Mouse (Mus musculus) NIH3T3 (cell line): Measurements from ENCODE around the gene Tmed2.
A peak's percentile ranks its signal among the peaks of the same experiment; 100 is the strongest.
"Not testable (repeated sequence)": the region's sequence is repeated elsewhere in the genome, so short reads cannot be mapped to it uniquely, and the experiment has no call there.

Experiments used
- DNase-seq: peaks from one replicate; pipeline ENCODE4 v3.0.0-alpha.2; 2012; ENCODE audit warnings: low read depth

Tmed2 gene

DNA sequence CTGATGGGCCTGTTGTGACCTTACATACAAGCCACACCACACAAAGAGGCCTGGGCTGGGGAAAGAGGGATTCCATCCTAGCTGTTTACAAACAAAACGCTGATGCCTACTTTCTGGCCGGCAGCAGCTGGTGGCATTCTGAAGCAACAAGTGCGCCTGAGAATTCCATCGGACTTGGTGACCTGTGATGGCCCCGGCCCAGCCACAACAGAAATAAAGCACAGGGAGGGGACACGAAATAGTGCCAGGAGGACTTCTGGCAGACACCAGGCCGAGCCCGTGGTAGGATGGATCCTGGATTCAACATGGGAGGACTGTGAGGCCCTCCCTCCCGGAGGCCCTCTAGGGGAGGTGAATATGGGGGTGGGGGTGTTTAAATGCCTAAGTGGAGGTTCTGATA lies 11.7 kb upstream of the Tmed2 start:
- DNase-seq = no peak

- no peak for DNase-seq
These were observed 11.3 kb upstream of the Tmed2 start for GRCm38 (mm10) chr5:124529191-124529651.

- no peak for DNase-seq
These were observed 10.8 kb upstream of the Tmed2 start for GRCm38 (mm10) chr5:124529697-124530096.

DNA sequence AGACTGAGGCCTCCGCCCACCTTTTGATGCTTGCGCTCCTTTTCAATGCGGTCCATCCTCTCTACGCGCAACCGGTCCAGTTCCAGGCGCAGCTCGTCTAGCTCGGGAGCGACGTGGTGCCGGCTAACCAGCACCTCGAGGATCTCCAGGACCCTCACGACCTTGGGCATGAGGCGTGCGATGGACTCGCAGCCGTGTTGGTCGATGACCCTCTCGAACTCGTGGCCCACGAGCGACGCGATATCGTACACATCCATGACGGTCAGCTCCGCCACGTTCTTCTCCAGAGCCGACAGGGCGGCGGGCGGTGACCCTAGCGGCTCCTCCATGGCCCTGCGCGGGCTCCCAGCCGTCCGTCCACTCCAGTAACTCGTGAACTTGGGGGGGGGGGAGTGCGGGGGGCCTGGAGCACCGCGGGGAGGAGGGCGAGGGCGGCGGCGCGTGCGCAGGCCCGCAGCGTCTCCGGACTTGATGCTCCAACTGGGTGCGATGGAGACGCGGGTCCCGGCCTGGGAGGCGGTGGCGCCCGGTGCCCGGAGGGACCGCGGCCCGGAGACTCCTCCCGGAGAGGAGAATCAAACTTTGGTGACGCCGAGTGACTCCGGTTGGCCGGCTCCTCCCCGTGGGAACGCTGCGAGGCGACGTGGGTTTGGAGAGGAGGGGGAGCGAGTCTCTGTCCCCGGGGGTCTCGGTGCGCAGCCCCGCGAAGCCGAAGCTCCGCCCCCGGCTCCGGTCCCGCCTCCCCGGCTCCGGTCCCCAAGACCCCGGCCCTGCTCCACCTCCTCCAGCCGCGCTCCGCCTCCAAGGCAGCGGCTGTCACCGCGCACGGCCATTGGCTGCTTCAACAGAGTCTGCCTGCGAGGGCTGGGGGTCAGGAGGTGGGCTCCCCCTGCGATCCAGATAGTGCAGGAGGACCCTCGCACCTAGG lies 9.6 kb upstream of the Tmed2 start, which contains the start of gene Rilpl1:
Rilpl1 (minus strand) TSS at position 737 of the 928 bp plus-strand sequence.
- peak; percentile 76 for DNase-seq

DNA sequence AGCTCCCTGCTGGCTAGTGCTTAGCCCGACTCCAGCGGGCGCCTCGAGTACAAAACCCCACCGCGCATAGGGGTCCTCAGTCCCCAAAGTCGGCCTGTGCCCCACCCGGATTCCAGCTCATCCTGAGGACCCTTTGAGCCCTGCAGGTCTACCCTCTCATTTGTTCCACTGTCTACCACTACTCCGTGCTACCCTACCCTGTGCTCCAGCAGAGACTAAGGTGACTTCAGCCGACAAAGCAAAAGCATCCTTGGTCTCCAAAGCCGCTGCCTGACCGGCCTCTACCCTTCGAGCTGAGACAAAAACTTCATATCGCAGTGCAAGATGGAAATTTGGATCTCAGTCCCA lies 8.9 kb upstream of the Tmed2 start:
- peak; percentile 19 for DNase-seq

DNA sequence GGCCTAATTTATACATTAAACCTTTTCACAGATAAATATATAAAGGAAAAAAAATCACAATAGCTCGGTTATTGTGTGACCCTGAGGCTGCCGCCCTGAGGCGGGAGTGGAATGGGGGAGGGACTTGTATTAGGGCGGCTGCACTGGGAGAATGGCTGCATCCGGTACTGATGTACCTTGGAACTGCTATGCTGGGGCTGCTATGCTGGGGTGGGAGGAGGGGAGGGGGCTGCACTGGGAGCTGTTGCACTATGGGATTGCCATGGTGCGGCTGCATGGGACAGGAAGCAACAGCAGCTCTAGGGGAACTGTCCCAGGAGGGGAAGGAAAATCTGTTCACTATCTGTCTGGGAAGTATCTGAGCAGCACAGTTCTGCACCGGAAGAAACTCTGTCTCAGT lies 8.0 kb upstream of the Tmed2 start:
- no peak for DNase-seq

DNA sequence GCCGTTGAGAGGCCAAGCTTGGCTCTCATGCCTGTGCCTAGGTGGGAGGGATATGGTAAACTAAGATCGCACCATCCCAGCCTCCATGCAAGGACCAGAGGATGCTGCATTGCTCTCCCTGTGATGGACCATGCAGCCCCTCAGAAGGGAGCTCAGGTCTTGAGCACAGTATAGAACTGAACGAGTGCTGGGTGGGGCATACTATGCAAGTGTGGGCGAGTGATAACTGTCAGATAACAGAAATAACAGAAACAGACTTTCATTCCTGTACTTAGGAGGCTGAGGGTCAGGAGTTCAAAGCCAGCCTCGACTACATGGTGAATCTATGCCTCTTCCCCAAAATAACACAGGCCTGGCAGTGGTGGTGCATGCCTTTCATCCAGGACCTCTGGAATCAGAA lies 5.5 kb upstream of the Tmed2 start:
- no peak for DNase-seq

GRCm38 (mm10) chr5:124536776-124537175 lies 3.7 kb upstream of the Tmed2 start:
- no peak for DNase-seq

- peak; percentile 78 for DNase-seq
These were observed 1.4 kb upstream of the Tmed2 start for GRCm38 (mm10) chr5:124538813-124539792.

- no peak for DNase-seq
These were observed 590 bp upstream of the Tmed2 start for GRCm38 (mm10) chr5:124539905-124540304.

DNA sequence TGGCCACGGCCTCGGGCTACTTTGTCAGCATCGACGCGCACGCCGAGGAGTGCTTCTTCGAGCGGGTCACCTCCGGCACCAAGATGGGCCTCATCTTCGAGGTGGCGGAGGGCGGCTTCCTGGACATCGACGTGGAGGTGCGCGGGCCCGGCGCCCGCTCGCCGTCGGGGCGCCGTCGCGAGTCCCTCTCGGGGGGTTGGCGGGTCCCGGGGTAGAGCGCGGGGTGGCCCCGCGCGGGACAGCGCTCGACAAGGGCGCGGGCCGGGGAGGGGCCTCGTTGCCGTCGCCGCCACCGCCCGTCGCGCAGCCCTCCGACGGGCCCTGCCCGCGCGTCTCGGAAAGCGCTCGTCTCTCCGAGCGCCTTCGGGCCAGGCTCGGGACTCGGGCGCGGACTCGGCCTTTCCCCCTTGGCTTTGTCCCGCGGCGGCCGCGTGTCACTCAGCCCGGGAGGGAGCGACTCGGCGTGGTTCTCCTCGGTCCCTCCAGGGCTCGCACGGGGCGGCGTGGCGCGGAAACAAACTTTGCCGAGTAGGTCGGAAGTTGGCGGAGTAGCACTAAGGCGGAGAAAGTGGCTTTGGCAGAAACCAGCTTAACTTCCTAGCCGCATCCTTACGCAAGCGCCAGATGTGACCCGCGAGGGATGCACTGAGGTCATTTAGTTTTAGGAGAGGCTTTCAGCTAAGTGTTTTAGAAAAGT lies 558 bp downstream of the Tmed2 start:
- peak; percentile 71 for DNase-seq

DNA sequence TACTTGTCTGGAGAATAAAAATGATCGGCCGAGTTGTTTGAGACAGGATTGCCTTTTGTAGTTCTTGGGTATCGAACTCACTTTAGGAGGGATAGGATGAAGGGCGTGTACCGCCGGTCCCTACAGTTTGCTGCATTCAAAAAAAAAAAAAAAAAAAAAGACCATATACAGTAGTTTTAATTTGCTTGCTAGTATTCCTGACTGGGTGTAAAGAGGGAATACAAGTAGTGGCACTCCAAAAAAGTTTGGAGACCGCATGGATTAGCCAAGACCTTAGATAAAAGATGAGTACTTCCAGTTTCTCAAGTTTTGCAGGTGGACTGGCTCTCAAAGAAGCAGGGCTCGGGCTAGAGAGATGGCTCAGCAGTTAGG lies 1.1 kb downstream of the Tmed2 start:
- no peak for DNase-seq

DNA sequence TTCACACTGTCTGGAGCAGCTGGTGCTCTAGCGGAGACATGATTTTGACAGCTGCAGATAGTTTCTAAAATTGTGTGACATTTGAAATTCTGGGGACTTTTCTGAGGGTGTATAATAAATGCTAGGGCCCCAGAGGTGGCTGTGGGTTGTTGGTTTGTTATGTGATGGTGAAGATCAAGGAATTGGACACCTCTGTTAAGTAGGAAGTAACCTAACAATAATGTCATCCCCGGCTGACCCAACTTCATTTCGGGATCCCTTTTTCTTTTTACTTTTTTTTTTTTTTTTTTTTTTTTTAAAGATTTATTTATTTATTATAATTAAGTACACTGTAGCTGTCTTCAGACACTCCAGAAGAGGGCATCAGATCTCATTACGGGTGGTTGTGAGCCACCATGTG lies 10.2 kb downstream of the Tmed2 start:
- DNase-seq = not testable (repeated sequence)

DNA sequence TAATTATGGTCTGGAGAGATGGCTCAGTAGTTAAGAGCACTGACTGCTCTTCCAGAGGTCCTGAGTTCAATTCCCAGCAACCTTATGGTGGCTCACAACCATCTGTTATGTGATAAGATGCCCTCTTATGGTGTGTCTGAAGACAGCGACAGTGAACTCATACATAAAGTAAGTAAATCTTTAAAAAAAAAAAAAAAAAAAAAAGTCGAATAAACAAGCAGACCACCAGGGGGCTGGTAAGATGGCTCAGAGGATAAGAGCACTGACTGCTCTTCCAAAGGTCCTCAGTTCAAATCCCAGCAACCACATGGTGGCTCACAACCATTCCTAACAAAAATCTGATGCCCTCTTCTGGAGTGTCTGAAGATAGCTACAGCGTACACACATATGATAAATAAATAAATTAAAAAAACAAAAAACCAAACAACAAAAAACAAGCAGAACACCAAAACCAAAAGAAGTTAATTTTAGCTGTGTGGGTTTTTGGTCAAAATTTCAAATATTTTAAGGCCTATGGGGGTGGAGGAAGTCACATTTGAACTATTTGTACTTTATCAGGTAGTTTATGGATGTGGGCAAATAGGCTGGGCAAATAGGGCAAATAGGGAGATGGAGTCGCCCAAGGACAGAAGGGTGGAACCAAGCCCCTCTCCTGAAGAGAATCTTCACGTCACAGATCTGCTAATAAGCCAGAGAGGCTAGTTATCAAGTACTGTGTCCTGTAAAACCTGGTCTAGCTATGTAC lies 11.0 kb downstream of the Tmed2 start:
- DNase-seq = peak; percentile 41

DNA sequence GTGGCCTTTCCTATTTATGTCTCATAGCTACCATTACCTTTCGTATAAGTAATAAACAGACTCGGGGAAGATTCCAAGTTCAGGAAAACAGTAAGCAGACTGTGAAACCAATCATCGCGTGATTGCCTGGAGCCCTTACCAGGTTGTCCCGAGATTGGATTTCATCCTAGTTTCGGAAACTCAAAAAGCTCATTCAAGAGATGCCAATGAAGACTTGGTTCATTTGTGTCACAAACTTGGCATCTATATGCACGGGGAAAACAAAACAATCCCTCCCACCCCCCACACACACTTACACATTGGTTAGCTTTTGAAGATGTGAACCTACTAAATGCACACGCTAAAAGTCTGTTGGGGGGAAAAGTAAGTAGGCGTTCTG lies 11.6 kb downstream of the Tmed2 start:
- DNase-seq = peak; percentile 17

- peak; percentile 89 for DNase-seq
These were observed 12.2 kb downstream of the Tmed2 start, which contains the start of gene Ddx55 for GRCm38 (mm10) chr5:124552558-124553307. Gene Ddx55 (plus strand): TSS chr5:124552864.

DNA sequence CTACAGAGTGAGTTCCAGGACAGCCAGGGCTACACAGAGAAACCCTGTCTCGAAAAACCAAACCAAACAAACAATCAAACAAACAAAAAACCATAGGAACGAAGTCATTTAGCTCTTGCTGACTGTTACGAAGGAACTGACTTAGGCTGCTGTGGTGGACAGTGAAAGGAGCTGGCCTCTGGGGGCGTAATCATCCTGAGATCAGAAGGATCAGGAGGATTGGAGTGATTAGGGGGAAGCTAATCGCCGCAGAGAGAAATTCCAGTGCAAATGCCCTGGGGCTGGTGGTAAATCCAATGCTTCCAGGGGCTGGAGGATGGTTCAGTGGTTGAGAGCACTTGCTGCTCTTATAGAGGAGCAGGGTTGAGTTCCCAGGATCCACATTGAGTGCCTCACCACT lies 13.1 kb downstream of the Tmed2 start:
- DNase-seq = no peak

DNA sequence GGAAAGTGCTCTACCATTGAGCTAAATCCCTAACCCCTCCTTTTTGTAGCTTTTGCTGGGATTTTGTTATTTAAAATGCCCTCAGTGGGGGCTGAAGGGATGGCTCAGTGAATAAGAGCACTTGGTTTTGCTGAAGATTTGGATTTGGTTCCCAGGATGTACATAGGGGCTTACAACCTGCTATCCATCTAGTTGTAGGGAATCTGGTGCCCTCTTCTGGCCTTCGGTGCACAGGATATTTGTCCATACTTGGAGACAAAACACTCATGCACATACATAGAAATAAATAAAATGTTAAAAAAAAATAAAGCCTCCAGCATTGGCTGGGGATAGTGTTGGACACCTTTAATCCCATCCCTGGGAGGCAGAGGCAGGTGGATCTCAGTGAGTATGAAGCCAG lies 14.7 kb downstream of the Tmed2 start:
- peak; percentile 77 for DNase-seq

DNA sequence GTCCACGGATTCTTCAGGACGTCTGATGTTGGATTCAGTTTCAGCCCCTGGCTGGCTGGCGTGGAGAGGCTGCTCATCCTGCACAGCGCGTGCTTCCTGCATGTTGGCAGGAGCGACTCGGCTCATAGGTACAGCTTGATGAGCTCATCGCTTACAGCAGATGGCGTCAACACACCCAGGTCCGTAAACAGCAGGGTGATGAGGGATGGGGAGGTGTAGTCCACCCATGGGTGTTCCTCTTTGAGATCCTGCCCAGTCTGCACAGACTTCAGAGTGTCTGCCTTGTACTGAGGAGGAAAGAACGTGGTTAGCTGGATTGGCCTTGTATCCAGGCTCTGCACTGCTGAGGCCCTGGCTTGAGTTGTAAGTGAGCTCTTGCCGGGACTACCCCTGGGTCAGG lies 30.6 kb downstream of the Tmed2 start:
- no peak for DNase-seq

- no peak for DNase-seq
These were observed 35.0 kb downstream of the Tmed2 start for GRCm38 (mm10) chr5:124575467-124575866.
